ENCODE assay signal across 9 mouse cellular contexts in the genomic region with DNA sequence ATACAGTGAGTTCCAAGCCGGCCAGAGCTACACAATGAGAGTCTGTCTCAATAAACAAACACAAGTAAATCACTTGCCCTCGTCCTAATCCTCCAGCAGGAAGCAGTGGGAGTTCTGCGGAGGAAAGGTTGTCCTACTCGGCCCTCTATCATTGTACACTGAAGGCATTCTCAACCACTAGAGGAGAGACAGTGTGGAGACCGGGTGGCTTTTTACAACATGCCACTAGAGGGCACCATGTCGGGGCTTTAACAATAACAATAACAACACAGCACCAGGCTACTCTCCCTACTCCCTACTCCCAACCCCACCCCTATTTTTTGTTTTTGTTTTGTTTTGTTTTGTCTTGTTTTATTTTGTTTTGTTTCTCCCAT. TPM values are rescaled to one million over a fixed set of nuclear protein-coding genes. Genes with fewer than 3 reads are reported as not detected.
DNase-seq lines count a peak whose midpoint lies in the region; ATAC-seq and TF ChIP-seq lines count a peak whose summit lies in the region.
"Had no signal": no experiment of that assay in that cellular context is flagged by ENCODE, and none has a peak within 500 bp of the region (broad histone marks: within the 10 kb centered on the region; RNA-seq: fewer than 3 reads in every experiment).

No protein-coding gene starts in this region.

- H3K36me3 ChIP-seq in intestine, postnatal 0 days (ENCODE audit: control insufficient read depth, insufficient read depth), result no peaks in the 10 kb centered on the region
- H3K36me3 ChIP-seq in midbrain, embryonic 13.5 days, result no peaks in the 10 kb centered on the region
- H3K36me3 ChIP-seq in thymus, adult 2 months (ENCODE audit: control insufficient read depth, insufficient read depth, low read length), result no peaks in the 10 kb centered on the region
- H3K36me3 ChIP-seq: neural tube, embryonic 12.5 days had no signal

- no peaks in the 10 kb centered on the region for H3K27me3 ChIP-seq in cerebellum, adult 2 months (ENCODE audit: control insufficient read depth, insufficient read depth, low read length)
- no peaks in the 10 kb centered on the region for H3K27me3 ChIP-seq in intestine, postnatal 0 days (replicated peaks; ENCODE audit: control insufficient read depth, insufficient read depth, low read length)
- no peaks in the 10 kb centered on the region for H3K27me3 ChIP-seq in midbrain, embryonic 13.5 days
- no peaks in the 10 kb centered on the region for H3K27me3 ChIP-seq in thymus, adult 2 months (ENCODE audit: control insufficient read depth, insufficient read depth, low read length)
- H3K27me3 ChIP-seq: neural tube, embryonic 12.5 days had no signal

- no peaks in the 10 kb centered on the region for H3K9me3 ChIP-seq in intestine, postnatal 0 days (ENCODE audit: control insufficient read depth)
- no peaks in the 10 kb centered on the region for H3K9me3 ChIP-seq in midbrain, embryonic 13.5 days
- H3K9me3 ChIP-seq: neural tube, embryonic 12.5 days had no signal

- intact Hi-C loops in left cerebral cortex, postnatal 4 days (cut with DNase I), result loop anchor here (5.0 kb wide), 1 partner anchor 115 kb away; no protein-coding TSS in a partner anchor

- TF ChIP-seq CTCF in cerebellum, adult 2 months (IDR thresholded peaks at IDR 0.05; ENCODE audit: borderline replicate concordance, insufficient read depth, low read depth, low read length), result peak; percentile 58
- peak; percentile 72 for TF ChIP-seq CTCF in intestine, postnatal 0 days (IDR thresholded peaks at IDR 0.05; ENCODE audit: low read depth)
- no peak for TF ChIP-seq CTCF in thymus, adult 2 months (IDR thresholded peaks at IDR 0.05; ENCODE audit: borderline replicate concordance, control insufficient read depth, extremely low read depth, insufficient read depth, low read length, poor library complexity)

- 46% methylated on average over 6 of the region's 6 CpGs for WGBS in cerebellum, adult 2 months
- 26% methylated on average over 6 of the region's 6 CpGs for WGBS in intestine, postnatal 0 days
- 41% methylated on average over 6 of the region's 6 CpGs for WGBS in midbrain, embryonic 13.5 days
- 38% methylated on average over 6 of the region's 6 CpGs for WGBS in thymus, adult 2 months

- peak; percentile 71 for ATAC-seq in intestine, postnatal 0 days
- ATAC-seq in midbrain, embryonic 13.5 days, result peak; percentile 17; the same call in 1 of the 2 replicates

- no peak for TF ChIP-seq POLR2A in cerebellum, adult 2 months (IDR thresholded peaks at IDR 0.05; ENCODE audit: borderline replicate concordance, insufficient read depth, low read length)
- no peak for TF ChIP-seq POLR2A in thymus, adult 2 months (IDR thresholded peaks at IDR 0.05; ENCODE audit: control insufficient read depth, extremely low read depth, insufficient read depth, low read length, poor library complexity)

- no peak overlapping the region for H3K27ac ChIP-seq in cerebellum, adult 2 months (ENCODE audit: insufficient read depth, low read length)
- H3K27ac ChIP-seq in intestine, postnatal 0 days (ENCODE audit: low read depth, low read length), result no peak overlapping the region
- no peak overlapping the region for H3K27ac ChIP-seq in midbrain, embryonic 13.5 days
- H3K27ac ChIP-seq in thymus, adult 2 months (ENCODE audit: control insufficient read depth, insufficient read depth, low read length), result 0 out of 2 replicates have a peak overlapping the region, but pooled peaks have one; percentile 12
- H3K27ac ChIP-seq: neural tube, embryonic 12.5 days had no signal

- peak; percentile 39 to 59 for DNase-seq in urinary bladder, postnatal 36 days (ENCODE audit: low spot score in 2 of 2)
- DNase-seq in urinary bladder, postnatal 4 days (ENCODE audit: low spot score in 2 of 2), result no peak
- DNase-seq in cerebellum, adult 2 months, result peak; percentile 37 to 41
- peak; percentile 51 for DNase-seq in gastrocnemius, postnatal 10 days
- DNase-seq in left cerebral cortex, postnatal 4 days, result peak; percentile 50
- peak; percentile 65 for DNase-seq in thymus, adult 2 months

- no peaks in the 10 kb centered on the region for H3K4me1 ChIP-seq in cerebellum, adult 2 months (ENCODE audit: control insufficient read depth, insufficient read depth, low read length)
- no peaks in the 10 kb centered on the region for H3K4me1 ChIP-seq in intestine, postnatal 0 days (replicated peaks; ENCODE audit: control insufficient read depth, insufficient read depth, low read length)
- H3K4me1 ChIP-seq in midbrain, embryonic 13.5 days (replicated peaks), result peaks cover 4% of the 10 kb centered on the region; the same call in 1 of the 2 replicates
- peaks cover 16% of the 10 kb centered on the region for H3K4me1 ChIP-seq in thymus, adult 2 months (replicated peaks; ENCODE audit: control insufficient read depth, insufficient read depth, low read length)
- H3K4me1 ChIP-seq: neural tube, embryonic 12.5 days had no signal

- H3K4me3 ChIP-seq in cerebellum, adult 2 months (replicated peaks; ENCODE audit: insufficient read depth, low read depth, low read length), result no peak overlapping the region
- H3K4me3 ChIP-seq in intestine, postnatal 0 days (ENCODE audit: low read depth, low read length), result no peak overlapping the region
- no peak overlapping the region for H3K4me3 ChIP-seq in midbrain, embryonic 13.5 days (replicated peaks)
- no peak overlapping the region for H3K4me3 ChIP-seq in thymus, adult 2 months (ENCODE audit: control insufficient read depth, insufficient read depth, low read length)
- H3K4me3 ChIP-seq: neural tube, embryonic 12.5 days had no signal

- H3K4me2 ChIP-seq in intestine, postnatal 0 days (replicated peaks; ENCODE audit: low read depth), result no peak overlapping the region
- H3K4me2 ChIP-seq in midbrain, embryonic 13.5 days (replicated peaks), result no peak overlapping the region
- H3K4me2 ChIP-seq: neural tube, embryonic 12.5 days had no signal

- no peak overlapping the region for H3K9ac ChIP-seq in intestine, postnatal 0 days (ENCODE audit: low read depth, low read length)
- no peak overlapping the region for H3K9ac ChIP-seq in midbrain, embryonic 13.5 days (replicated peaks)
- H3K9ac ChIP-seq: neural tube, embryonic 12.5 days had no signal

RNA-seq across cellular contexts. Expression of a gene that starts 17.0 kb away (rescaled TPM):
- polyA plus RNA-seq in cerebellum, adult 2 months (2012; rRNA removed), result 0.16 and 0.22 TPM in 2 replicates
- total RNA-seq in gastrocnemius, postnatal 10 days (2021), result not detected
- polyA plus RNA-seq in intestine, postnatal 0 days (2015; fragmentation: Nextera tagmentation; extraction: Ambion mirVana), result not detected in 2 replicates
- not detected for total RNA-seq in left cerebral cortex, postnatal 4 days (2021)
- polyA plus RNA-seq in midbrain, embryonic 13.5 days (2015; fragmentation: Nextera tagmentation; extraction: Ambion mirVana), result not detected in 2 replicates
- 0.56 and 0.84 TPM in 2 replicates for polyA plus RNA-seq in thymus, adult 2 months (2012; rRNA removed)
- polyA plus RNA-seq: neural tube, embryonic 12.5 days had no signal

RNA-seq across cellular contexts. Expression of a gene that starts 30.4 kb away (rescaled TPM):
- 5.4 TPM in 2 replicates for polyA plus RNA-seq in cerebellum, adult 2 months (2012; rRNA removed)
- 10 to 100 TPM in 1 of 2 experiments, 1 to 10 TPM in 1; 7.9 to 10.1 TPM for total RNA-seq in gastrocnemius, postnatal 10 days (2021)
- polyA plus RNA-seq in intestine, postnatal 0 days (2015; fragmentation: Nextera tagmentation; extraction: Ambion mirVana), result 15.6 and 19.3 TPM in 2 replicates
- total RNA-seq in left cerebral cortex, postnatal 4 days (2021), result 10 to 100 TPM; 10.1 to 11.3 TPM
- 13.0 and 14.3 TPM in 2 replicates for polyA plus RNA-seq in midbrain, embryonic 13.5 days (2015; fragmentation: Nextera tagmentation; extraction: Ambion mirVana)
- polyA plus RNA-seq in thymus, adult 2 months (2012; rRNA removed), result 8.3 and 8.4 TPM in 2 replicates

RNA-seq across cellular contexts. Expression of a gene that starts 32.3 kb away (rescaled TPM):
- polyA plus RNA-seq in cerebellum, adult 2 months (2012; rRNA removed), result 5.6 and 6.0 TPM in 2 replicates
- total RNA-seq in gastrocnemius, postnatal 10 days (2021), result 10 to 100 TPM in 1 of 2 experiments, 1 to 10 TPM in 1; 9.4 to 13.7 TPM
- polyA plus RNA-seq in intestine, postnatal 0 days (2015; fragmentation: Nextera tagmentation; extraction: Ambion mirVana), result 64.3 and 76.1 TPM in 2 replicates
- total RNA-seq in left cerebral cortex, postnatal 4 days (2021), result 1 to 10 TPM; 2.9 to 4.2 TPM
- 1.5 and 2.0 TPM in 2 replicates for polyA plus RNA-seq in midbrain, embryonic 13.5 days (2015; fragmentation: Nextera tagmentation; extraction: Ambion mirVana)
- polyA plus RNA-seq in thymus, adult 2 months (2012; rRNA removed), result 162 and 169 TPM in 2 replicates

RNA-seq across cellular contexts. Expression of a gene that starts 35.4 kb away (rescaled TPM):
- 0.32 and 0.44 TPM in 2 replicates for polyA plus RNA-seq in cerebellum, adult 2 months (2012; rRNA removed)
- total RNA-seq in gastrocnemius, postnatal 10 days (2021), result under 1 TPM; 0.26 to 0.70 TPM
- 0.17 and 0.67 TPM in 2 replicates for polyA plus RNA-seq in intestine, postnatal 0 days (2015; fragmentation: Nextera tagmentation; extraction: Ambion mirVana)
- not detected for total RNA-seq in left cerebral cortex, postnatal 4 days (2021)
- not detected in 2 replicates for polyA plus RNA-seq in midbrain, embryonic 13.5 days (2015; fragmentation: Nextera tagmentation; extraction: Ambion mirVana)
- polyA plus RNA-seq in thymus, adult 2 months (2012; rRNA removed), result 0.86 and 0.98 TPM in 2 replicates
- polyA plus RNA-seq: neural tube, embryonic 12.5 days had no signal

Comparison
In these comparisons a context has a peak if more than half of its experiments do, and no peak if none do; other contexts are left out.
1. DNase-seq: peak in urinary bladder, postnatal 36 days (2 of 2), cerebellum, adult 2 months (2 of 2), gastrocnemius, postnatal 10 days (single experiment), left cerebral cortex, postnatal 4 days (single experiment) and thymus, adult 2 months (single experiment); none in urinary bladder, postnatal 4 days (0 of 2).